Mouse (Mus musculus) liver, adult 2 months (tissue): ENCODE data around the gene Pde7b. TPM values are rescaled to one million over a fixed set of nuclear protein-coding genes. Genes with fewer than 3 reads are reported as not detected.
A peak's percentile ranks its signal among the peaks of the same experiment; 100 is the strongest.

Experiments
- DNase-seq: peaks from one replicate; pipeline ENCODE4 v3.0.0-alpha.2; 2011; ENCODE audit warnings: low read depth, low spot score; ENCODE audit errors: extremely low read depth
- H3K27ac ChIP-seq: fragments of 200-500 bp; replicated peaks from 2 replicates; pipeline ENCODE4 v1.5.1; 2012; ENCODE audit warnings: low read depth, mild to moderate bottlenecking, control low read depth, inconsistent platforms, low read length; ENCODE audit not compliant: insufficient read depth
- H3K27me3 ChIP-seq: fragments of 200-500 bp; 2 replicates; pipeline ENCODE4 v1.6.1; 2012; ENCODE audit warnings: mild to moderate bottlenecking, moderate library complexity, low read length, inconsistent platforms; ENCODE audit not compliant: control insufficient read depth, insufficient read depth
- H3K36me3 ChIP-seq: fragments of 200-500 bp; 2 replicates; pipeline ENCODE4 v1.6.1; 2012; ENCODE audit warnings: low read length, inconsistent platforms; ENCODE audit not compliant: control insufficient read depth, insufficient read depth
- H3K4me1 ChIP-seq: fragments of 200-500 bp; 2 replicates; pipeline ENCODE4 v1.6.1; 2011; ENCODE audit warnings: low read length; ENCODE audit not compliant: control insufficient read depth, insufficient read depth
- H3K4me3 ChIP-seq: fragments of 200-500 bp; 2 replicates; pipeline ENCODE4 v1.5.1; 2011; ENCODE audit warnings: low read depth, mild to moderate bottlenecking, control low read depth, low read length, moderate library complexity; ENCODE audit not compliant: insufficient read depth
- H3K79me2 ChIP-seq: fragments of 200-500 bp; 2 replicates; pipeline ENCODE4 v1.6.1; 2012; ENCODE audit warnings: inconsistent platforms, mild to moderate bottlenecking, low read length, moderate library complexity; ENCODE audit not compliant: control insufficient read depth, insufficient read depth
- H3K9ac ChIP-seq: fragments of 200-500 bp; 2 replicates; pipeline ENCODE4 v1.6.1; 2012; ENCODE audit warnings: low read depth, mild to moderate bottlenecking, control low read depth, inconsistent platforms, low read length
- CTCF ChIP-seq: fragments of 200-500 bp; IDR thresholded peaks from 2 replicates; pipeline ENCODE4 v1.5.1; 2011; ENCODE audit warnings: low read depth, low read length, control low read depth
- POLR2A ChIP-seq: fragments of 200-500 bp; IDR thresholded peaks from 2 replicates; pipeline ENCODE4 v1.6.1; 2011; ENCODE audit warnings: low read length, control low read depth; ENCODE audit not compliant: insufficient read depth; ENCODE audit errors: extremely low read depth
- WGBS: fragments of 180-500 bp; shearing (Covaris S2); methylation state at CpG from one replicate; pipeline ENCODE4 v1.1.7; 2018; 5-methylcytosine and 5-hydroxymethylcytosine counted together
- polyA plus RNA-seq: library from polyadenylated mRNA; depleted of rRNA; stranded (reverse); fragments of >200 nt; gene quantifications from 2 replicates; pipeline ENCODE4 v1.2.3, GENCODE M21; 2012
- total RNA-seq: library from RNA; depleted of rRNA; stranded (reverse); fragments of >200 nt; gene quantifications from 2 replicates; pipeline ENCODE4 v1.2.3, GENCODE M21; 2014

Pde7b gene
- total and polyA plus RNA-seq, 2 experiments: 3.1 to 7.9 TPM

GRCm38 (mm10) chr10:20668577-20668976 is 56.3 kb downstream of the Pde7b start:
- no peaks in the 10 kb centered on the region for H3K27me3 ChIP-seq
- no peak overlapping the region for H3K27ac ChIP-seq
- H3K9ac ChIP-seq: no peak overlapping the region
- no peak overlapping the region for H3K4me3 ChIP-seq
- H3K4me1 ChIP-seq: no peaks in the 10 kb centered on the region
- H3K36me3 ChIP-seq: no peaks in the 10 kb centered on the region
- no peaks in the 10 kb centered on the region for H3K79me2 ChIP-seq
- no peak for DNase-seq
- WGBS: 81% methylated on average over 4 of the region's 4 CpGs
- TF ChIP-seq CTCF: no peak
- TF ChIP-seq POLR2A: no peak

- H3K4me3 ChIP-seq: no peak overlapping the region
- peak; percentile 32 for DNase-seq
- no peak for TF ChIP-seq CTCF
- TF ChIP-seq POLR2A: no peak
- no peak overlapping the region for H3K9ac ChIP-seq
- no peak overlapping the region for H3K27ac ChIP-seq
- H3K36me3 ChIP-seq: no peaks in the 10 kb centered on the region
- H3K4me1 ChIP-seq: no peaks in the 10 kb centered on the region
- 48% methylated on average over 2 of the region's 2 CpGs for WGBS
- H3K27me3 ChIP-seq: no peaks in the 10 kb centered on the region
- H3K79me2 ChIP-seq: no peaks in the 10 kb centered on the region
Observed at GRCm38 (mm10) chr10:20666655-20667054, 58.2 kb downstream of the Pde7b start.

- no peak for DNase-seq
- Histone ChIP-seq H3K79me2 (no peaks in the 10 kb centered on the region), H3K36me3 (no peaks in the 10 kb centered on the region), H3K27ac (no peak overlapping the region), H3K4me3 (no peak overlapping the region), H3K27me3 (no peaks in the 10 kb centered on the region), H3K4me1 (no peaks in the 10 kb centered on the region), H3K9ac (no peak overlapping the region)
- TF ChIP-seq CTCF (no peak), POLR2A (no peak)
- 86% methylated on average over 7 of the region's 7 CpGs for WGBS
Observed at GRCm38 (mm10) chr10:20662951-20663350, 61.9 kb downstream of the Pde7b start.

- 96% methylated on average over 5 of the region's 5 CpGs for WGBS
- Histone ChIP-seq H3K4me3 (no peak overlapping the region), H3K27ac (no peak overlapping the region), H3K36me3 (no peaks in the 10 kb centered on the region), H3K27me3 (no peaks in the 10 kb centered on the region), H3K4me1 (no peaks in the 10 kb centered on the region), H3K9ac (no peak overlapping the region), H3K79me2 (no peaks in the 10 kb centered on the region)
- TF ChIP-seq CTCF (no peak), POLR2A (no peak)
- DNase-seq: no peak
Observed at GRCm38 (mm10) chr10:20661684-20662083, 63.2 kb downstream of the Pde7b start.

GRCm38 (mm10) chr10:20659718-20660117 is 65.2 kb downstream of the Pde7b start:
- no peak for TF ChIP-seq POLR2A
- no peak for TF ChIP-seq CTCF
- Histone ChIP-seq H3K27me3 (no peaks in the 10 kb centered on the region), H3K4me3 (no peak overlapping the region), H3K27ac (no peak overlapping the region), H3K4me1 (no peaks in the 10 kb centered on the region), H3K9ac (no peak overlapping the region), H3K36me3 (no peaks in the 10 kb centered on the region), H3K79me2 (no peaks in the 10 kb centered on the region)
- no peak for DNase-seq
- WGBS: 72% methylated on average over 4 of the region's 4 CpGs

- TF ChIP-seq CTCF (no peak), POLR2A (no peak)
- WGBS: 86% methylated on average over 7 of the region's 7 CpGs
- Histone ChIP-seq H3K36me3 (no peaks in the 10 kb centered on the region), H3K9ac (no peak overlapping the region), H3K4me1 (no peaks in the 10 kb centered on the region), H3K27ac (no peak overlapping the region), H3K27me3 (no peaks in the 10 kb centered on the region), H3K4me3 (no peak overlapping the region), H3K79me2 (no peaks in the 10 kb centered on the region)
- no peak for DNase-seq
Observed at GRCm38 (mm10) chr10:20659268-20659667, 65.6 kb downstream of the Pde7b start.
